Comparison of ENCODE assay signal across 11 mouse cellular contexts in the genomic region with DNA sequence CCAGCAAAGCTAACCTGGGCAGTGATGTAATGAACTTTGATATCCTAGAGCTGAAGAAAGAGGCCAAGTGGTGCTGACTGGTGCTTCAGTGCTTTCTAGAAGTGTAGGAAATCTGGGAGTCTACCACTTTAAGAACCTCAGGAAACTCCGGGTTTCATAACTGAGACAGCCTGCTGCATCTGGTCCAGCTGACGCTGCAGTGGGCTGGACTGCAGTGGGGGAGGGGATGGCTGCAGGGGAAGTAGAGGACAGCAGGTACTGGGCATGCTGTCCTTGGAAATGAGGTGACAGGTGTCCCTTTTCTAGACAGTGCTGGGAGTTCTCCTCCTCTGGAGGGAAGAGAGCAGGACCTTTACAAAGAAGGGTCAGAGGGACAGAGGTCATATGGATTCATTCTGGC. TPM values are rescaled to one million over a fixed set of nuclear protein-coding genes. Genes with fewer than 3 reads are reported as not detected.
DNase-seq lines count a peak whose midpoint lies in the region; ATAC-seq and TF ChIP-seq lines count a peak whose summit lies in the region.
"Had no signal": no experiment of that assay in that cellular context is flagged by ENCODE, and none has a peak within 500 bp of the region (broad histone marks: within the 10 kb centered on the region; RNA-seq: fewer than 3 reads in every experiment).

A gene (plus strand): TSS at position 238 of the 400 bp plus-strand sequence.

- no peak for TF ChIP-seq CTCF in liver, adult 2 months (IDR thresholded peaks at IDR 0.05; ENCODE audit: low read depth, low read length)

- H3K27ac ChIP-seq in liver, adult 2 months (replicated peaks; ENCODE audit: insufficient read depth, low read depth, low read length) = peak within 1 kb of the TSS; percentile 52
- H3K27ac ChIP-seq in liver, embryonic 12.5 days = no peak within 1 kb of the TSS
- H3K27ac ChIP-seq: limb, embryonic 12.5 days; macrophage had no signal

- no peaks in the 10 kb centered on the region for H3K9me3 ChIP-seq in liver, embryonic 12.5 days (replicated peaks)
- H3K9me3 ChIP-seq: limb, embryonic 12.5 days had no signal

- ATAC-seq in liver, embryonic 12.5 days = no peak
- peak; percentile 44 for ATAC-seq in granulocyte monocyte progenitor cell, adult 5-6 weeks (replicated peaks; ENCODE audit: poor library complexity, severe bottlenecking)
- no peak for ATAC-seq in CD4-positive, CD25-positive, alpha-beta regulatory T cell, adult 4 months

- 6% methylated on average over 2 of the region's 2 CpGs for WGBS in liver, adult 2 months
- 15% methylated on average over 2 of the region's 2 CpGs for WGBS in liver, embryonic 12.5 days (ENCODE audit: insufficient replicate concordance)

- H3K4me1 ChIP-seq in liver, adult 2 months (ENCODE audit: control insufficient read depth, insufficient read depth, low read length) = peaks cover 9% of the 10 kb centered on the region
- H3K4me1 ChIP-seq in liver, embryonic 12.5 days = no peaks in the 10 kb centered on the region

- peak within 1 kb of the TSS; percentile 28; the same call in 1 of the 2 replicates for H3K9ac ChIP-seq in liver, adult 2 months (ENCODE audit: low read depth, low read length)
- H3K9ac ChIP-seq in liver, embryonic 12.5 days = no peak within 1 kb of the TSS
- H3K9ac ChIP-seq: limb, embryonic 12.5 days had no signal

- H3K79me2 ChIP-seq in liver, adult 2 months (ENCODE audit: control insufficient read depth, insufficient read depth, low read length) = no peaks in the 10 kb centered on the region

- no peaks in the 10 kb centered on the region for H3K36me3 ChIP-seq in liver, adult 2 months (ENCODE audit: control insufficient read depth, insufficient read depth, low read length)
- no peaks in the 10 kb centered on the region for H3K36me3 ChIP-seq in liver, embryonic 12.5 days
- H3K36me3 ChIP-seq: limb, embryonic 12.5 days had no signal

- intact Hi-C loops in heart, postnatal 10 days (cut with DNase I) = no loop called here

- no peak within 1 kb of the TSS for H3K4me2 ChIP-seq in liver, embryonic 12.5 days
- H3K4me2 ChIP-seq: limb, embryonic 12.5 days had no signal

- DNase-seq in heart, adult 8-10 months (ENCODE audit: low spot score) = peak; percentile 9
- no peak for DNase-seq in heart, postnatal 10 days
- peak; percentile 63 for DNase-seq in liver, adult 2 months (ENCODE audit: extremely low read depth, low read depth, low spot score)
- DNase-seq in kidney, adult 9 months = peak; percentile 77
- DNase-seq: heart, postnatal 14 days had no signal

- no peak for TF ChIP-seq POLR2A in liver, adult 2 months (IDR thresholded peaks at IDR 0.05; ENCODE audit: extremely low read depth, insufficient read depth, low read length)

- no peak within 1 kb of the TSS for H3K4me3 ChIP-seq in liver, adult 2 months (ENCODE audit: insufficient read depth, low read depth, low read length)
- H3K4me3 ChIP-seq in liver, embryonic 12.5 days = no peak within 1 kb of the TSS
- H3K4me3 ChIP-seq: limb, embryonic 12.5 days had no signal

- no peaks in the 10 kb centered on the region for H3K27me3 ChIP-seq in liver, adult 2 months (ENCODE audit: control insufficient read depth, insufficient read depth, low read length)
- H3K27me3 ChIP-seq in liver, embryonic 12.5 days (replicated peaks) = peaks cover 12% of the 10 kb centered on the region
- H3K27me3 ChIP-seq: limb, embryonic 12.5 days had no signal

RNA-seq across cellular contexts. Expression of the gene that starts here (rescaled TPM):
- total RNA-seq in heart, adult 8-10 months (2022) = not detected
- total RNA-seq in heart, postnatal 10 days (2021) = not detected
- total RNA-seq in liver, adult 2 months (2014; rRNA removed) = 0.55 and 0.60 TPM in 2 replicates
- polyA plus RNA-seq in liver, adult 2 months (2012; rRNA removed) = 0.17 and 0.44 TPM in 2 replicates
- 0.10 TPM in 1 of 2 replicates, not detected in the other for polyA plus RNA-seq in liver, embryonic 12.5 days (2016; fragmentation: Nextera tagmentation; extraction: Ambion mirVana)
- total RNA-seq in granulocyte monocyte progenitor cell, adult 5-6 weeks (2014; fragmentation: Nextera tagmentation) = not detected in 2 replicates
- not detected in 2 replicates for total RNA-seq in granulocyte monocyte progenitor cell, adult 5-6 weeks (2017)
- polyA plus RNA-seq in CD4-positive, CD25-positive, alpha-beta regulatory T cell, adult 4 months (2017; shearing (Covaris generic)) = 1 to 10 TPM; 2.5 to 3.2 TPM
- total RNA-seq: heart, postnatal 14 days had no signal
- polyA plus RNA-seq: large intestine, adult 2 months; limb, embryonic 12.5 days had no signal

Comparison
In these comparisons a context has a peak if more than half of its experiments do, and no peak if none do; other contexts are left out.
1. Peak in DNase-seq in heart, adult 8-10 months; RNA of the gene not detected or under 1 TPM.
2. Peak in DNase-seq, H3K27ac ChIP-seq and H3K9ac ChIP-seq in liver, adult 2 months; RNA of the gene not detected or under 1 TPM.
3. Peak in ATAC-seq in granulocyte monocyte progenitor cell, adult 5-6 weeks; RNA of the gene not detected or under 1 TPM.